Mouse (Mus musculus): ENCODE data around the gene Scgb1b2.

The Scgb1b2 gene

GRCm38 (mm10) chr7:31291721-31292120 is at the start of gene Scgb1b2:
Scgb1b2 (minus strand) TSS chr7:31291821.
- no peak for DNase-seq (ENCODE audit: low spot score)

GRCm38 (mm10) chr7:31290208-31290607 is 1.4 kb downstream of the Scgb1b2 start, which contains the start of gene Scgb2b2:
Scgb2b2 (plus strand) TSS chr7:31290508.
- DNase-seq (ENCODE audit: low spot score) = no peak
